Mouse (Mus musculus): ENCODE measurements around the gene Pkd1l1.

Pkd1l1 gene

GRCm38 (mm10) chr11:8973166-8973565, at the start of gene Pkd1l1:
Pkd1l1 (minus strand) TSS chr11:8973266.
- in situ Hi-C loops (cut with MboI; ENCODE audit: low sequenced_read_pairs) = no loop called here

- in situ Hi-C loops (cut with MboI; ENCODE audit: low sequenced_read_pairs) = no loop called here
Observed at GRCm38 (mm10) chr11:9020207-9020606, 47.1 kb upstream of the Pkd1l1 start.

- in situ Hi-C loops (cut with MboI; ENCODE audit: low sequenced_read_pairs) = no loop called here
Observed at GRCm38 (mm10) chr11:9018491-9019267, 45.6 kb upstream of the Pkd1l1 start.

- in situ Hi-C loops (cut with MboI; ENCODE audit: low sequenced_read_pairs) = no loop called here
Observed at GRCm38 (mm10) chr11:9014740-9015139, 41.7 kb upstream of the Pkd1l1 start.

GRCm38 (mm10) chr11:9011348-9011747, 38.3 kb upstream of the Pkd1l1 start:
- in situ Hi-C loops (cut with MboI; ENCODE audit: low sequenced_read_pairs) = no loop called here

GRCm38 (mm10) chr11:9010853-9011339, 37.8 kb upstream of the Pkd1l1 start, which contains the start of gene Hus1:
Hus1 (minus strand) TSS chr11:9011191.
- in situ Hi-C loops (cut with MboI; ENCODE audit: low sequenced_read_pairs) = no loop called here

- in situ Hi-C loops (cut with MboI; ENCODE audit: low sequenced_read_pairs) = no loop called here
Observed at GRCm38 (mm10) chr11:9010416-9010815, 37.4 kb upstream of the Pkd1l1 start.

GRCm38 (mm10) chr11:9008761-9009160, 35.7 kb upstream of the Pkd1l1 start:
- in situ Hi-C loops (cut with MboI; ENCODE audit: low sequenced_read_pairs) = no loop called here

- in situ Hi-C loops (cut with MboI; ENCODE audit: low sequenced_read_pairs) = loop anchor here (5.0 kb wide), 1 partner anchor 149 kb away; no protein-coding TSS in a partner anchor
Observed at GRCm38 (mm10) chr11:8988084-8988483, 15.0 kb upstream of the Pkd1l1 start.

- in situ Hi-C loops (cut with MboI; ENCODE audit: low sequenced_read_pairs) = loop anchor here (5.0 kb wide), 1 partner anchor 151 kb away; no protein-coding TSS in a partner anchor
Observed at GRCm38 (mm10) chr11:8986058-8986457, 13.0 kb upstream of the Pkd1l1 start.

GRCm38 (mm10) chr11:8983237-8983861, 10.3 kb upstream of the Pkd1l1 start:
- in situ Hi-C loops (cut with MboI; ENCODE audit: low sequenced_read_pairs) = no loop called here

- in situ Hi-C loops (cut with MboI; ENCODE audit: low sequenced_read_pairs) = no loop called here
Observed at GRCm38 (mm10) chr11:8978154-8978553, 5.1 kb upstream of the Pkd1l1 start.

- in situ Hi-C loops (cut with MboI; ENCODE audit: low sequenced_read_pairs) = no loop called here
Observed at GRCm38 (mm10) chr11:8972093-8972492, 973 bp downstream of the Pkd1l1 start.

GRCm38 (mm10) chr11:8970509-8970908, 2.6 kb downstream of the Pkd1l1 start:
- in situ Hi-C loops (cut with MboI; ENCODE audit: low sequenced_read_pairs) = no loop called here

- in situ Hi-C loops (cut with MboI; ENCODE audit: low sequenced_read_pairs) = no loop called here
Observed at GRCm38 (mm10) chr11:8968094-8968493, 5.0 kb downstream of the Pkd1l1 start.

- in situ Hi-C loops (cut with MboI; ENCODE audit: low sequenced_read_pairs) = no loop called here
Observed at GRCm38 (mm10) chr11:8958572-8958971, 14.5 kb downstream of the Pkd1l1 start.

- in situ Hi-C loops (cut with MboI; ENCODE audit: low sequenced_read_pairs) = no loop called here
Observed at GRCm38 (mm10) chr11:8958108-8958507, 15.0 kb downstream of the Pkd1l1 start.

- in situ Hi-C loops (cut with MboI; ENCODE audit: low sequenced_read_pairs) = no loop called here
Observed at GRCm38 (mm10) chr11:8957023-8957422, 16.0 kb downstream of the Pkd1l1 start.

GRCm38 (mm10) chr11:8955678-8956077, 17.4 kb downstream of the Pkd1l1 start:
- in situ Hi-C loops (cut with MboI; ENCODE audit: low sequenced_read_pairs) = no loop called here

GRCm38 (mm10) chr11:8949765-8950430, 23.2 kb downstream of the Pkd1l1 start:
- in situ Hi-C loops (cut with MboI; ENCODE audit: low sequenced_read_pairs) = no loop called here

- in situ Hi-C loops (cut with MboI; ENCODE audit: low sequenced_read_pairs) = no loop called here
Observed at GRCm38 (mm10) chr11:8948871-8949270, 24.2 kb downstream of the Pkd1l1 start.
